Mouse (Mus musculus): ENCODE results near the gene Bnc1. TPM values are rescaled to one million over a fixed set of nuclear protein-coding genes. Genes with fewer than 3 reads are reported as not detected.
A peak's percentile ranks its signal among the peaks of the same experiment; 100 is the strongest.

Gene Bnc1
- total RNA-seq, 2 experiments from 2014 or later: not detected

DNA sequence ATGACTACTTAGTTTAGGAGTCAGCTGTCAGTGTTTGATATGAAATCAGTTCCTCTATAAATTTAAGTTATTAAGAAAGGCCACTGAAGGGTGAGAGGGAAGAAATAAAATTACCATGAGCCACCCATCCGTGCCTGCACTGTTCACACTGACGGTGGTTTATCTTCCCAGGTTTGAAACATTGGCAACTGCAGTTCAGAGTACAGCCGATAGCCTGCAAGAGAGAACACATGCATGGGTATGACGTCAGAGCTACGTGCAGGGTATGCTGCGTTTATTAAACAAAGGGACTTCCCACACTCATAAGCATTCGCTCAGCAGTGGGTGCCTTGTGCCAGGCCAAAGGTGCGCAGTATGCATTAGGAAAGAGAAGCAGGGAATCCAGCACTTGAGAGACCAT lies 13.8 kb downstream of the Bnc1 start:
- no peak for DNase-seq (ENCODE audit: low spot score in 2 of 2)
- intact Hi-C loops (cut with DNase I): no loop called here

DNA sequence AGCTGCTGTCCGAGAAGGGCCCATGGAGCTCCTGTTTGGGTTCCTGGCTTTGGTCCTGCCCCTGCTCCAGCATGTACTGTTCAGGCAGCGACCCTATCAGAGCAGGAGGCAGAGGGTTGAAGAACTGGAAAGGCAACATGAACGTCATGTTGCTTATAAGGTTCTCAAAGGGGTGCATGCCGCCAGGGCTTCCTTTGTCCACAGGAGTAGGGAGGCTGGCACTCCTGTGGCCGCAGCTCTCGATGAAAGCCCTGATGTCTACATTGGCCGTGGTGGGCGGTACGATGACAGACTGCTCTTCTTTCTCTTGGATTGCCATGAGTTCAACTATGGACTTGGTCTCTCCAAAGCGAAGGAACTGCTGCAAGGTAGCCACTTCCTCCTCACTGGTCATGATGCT lies 17.5 kb downstream of the Bnc1 start:
- no peak for DNase-seq (ENCODE audit: low spot score in 2 of 2)
- intact Hi-C loops (cut with DNase I): no loop called here

- no peak for DNase-seq (ENCODE audit: low spot score in 2 of 2)
- intact Hi-C loops (cut with DNase I): no loop called here
Measured at GRCm38 (mm10) chr7:81973939-81974338, 18.2 kb downstream of the Bnc1 start.

- no peak for DNase-seq (ENCODE audit: low spot score in 2 of 2)
- intact Hi-C loops (cut with DNase I): no loop called here
Measured at GRCm38 (mm10) chr7:81973339-81973738, 18.8 kb downstream of the Bnc1 start.

DNA sequence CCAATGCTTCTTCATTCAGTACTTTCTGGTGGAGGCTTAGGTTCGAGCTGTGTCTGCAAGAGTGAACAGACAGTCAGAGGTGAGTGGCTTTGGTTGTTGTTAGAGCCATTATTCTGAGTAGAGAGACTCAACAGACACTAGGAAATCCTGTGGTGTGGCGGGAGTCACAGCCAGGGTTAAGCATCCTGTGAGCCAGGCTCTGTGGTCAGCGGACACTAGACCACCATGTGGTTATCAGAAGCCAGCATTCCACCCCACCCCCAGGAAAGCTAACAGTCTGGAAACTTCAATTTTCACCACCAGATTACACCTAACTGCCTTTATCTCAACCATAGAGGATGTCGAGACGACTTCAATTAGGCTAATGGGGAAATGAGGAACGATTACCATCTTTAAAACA lies 23.1 kb downstream of the Bnc1 start:
- intact Hi-C loops (cut with DNase I): no loop called here
- DNase-seq (ENCODE audit: low spot score in 2 of 2): no peak

- no peak for DNase-seq (ENCODE audit: low spot score in 2 of 2)
- intact Hi-C loops (cut with DNase I): no loop called here
Measured at GRCm38 (mm10) chr7:81968451-81968850, 23.6 kb downstream of the Bnc1 start.

DNA sequence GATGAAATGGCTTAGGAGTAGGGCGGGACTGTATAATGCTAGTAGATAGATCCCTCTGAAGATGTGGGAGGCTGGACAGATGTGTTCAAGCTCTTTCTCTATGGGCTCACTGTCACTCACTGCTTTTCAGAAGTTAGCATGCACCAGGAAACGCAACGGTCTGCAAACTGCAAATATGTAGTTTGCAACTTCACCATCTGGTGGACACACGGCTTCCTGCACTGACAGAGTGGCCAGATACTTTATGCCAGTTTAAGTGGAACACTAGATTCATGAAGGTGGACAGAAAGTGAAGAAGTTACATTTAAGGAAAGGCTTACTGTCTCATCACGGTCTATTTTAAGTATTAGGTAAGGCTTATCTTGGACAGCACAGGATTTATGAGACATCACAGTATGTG lies 25.9 kb downstream of the Bnc1 start:
- no peak for DNase-seq (ENCODE audit: low spot score in 2 of 2)
- intact Hi-C loops (cut with DNase I): no loop called here

DNA sequence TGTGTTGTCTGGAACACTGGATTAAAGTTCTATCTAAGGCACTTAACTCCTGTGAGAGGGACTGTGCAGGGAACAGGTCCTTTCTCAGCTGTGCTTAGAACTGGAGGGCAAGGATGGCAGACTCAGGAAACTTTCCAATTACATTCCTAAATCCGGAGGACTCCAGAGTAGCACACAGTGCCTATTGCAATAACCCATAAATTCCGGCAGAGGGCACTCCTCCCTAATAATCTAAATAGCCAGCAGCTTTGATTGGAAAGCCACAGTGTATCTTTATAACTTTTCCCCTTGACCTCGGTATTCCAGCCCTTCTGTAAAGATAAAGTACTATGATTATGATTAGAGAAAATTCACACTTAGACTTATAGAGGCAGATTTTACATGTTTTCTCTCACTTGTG lies 32.4 kb downstream of the Bnc1 start:
- intact Hi-C loops (cut with DNase I): loop anchor here (1.0 to 5.0 kb wide), 3 partner anchors 160 to 313 kb away; no protein-coding TSS in a partner anchor
- no peak for DNase-seq (ENCODE audit: low spot score in 2 of 2)

- intact Hi-C loops (cut with DNase I): loop anchor here (5.0 kb wide), 2 partner anchors 92 to 167 kb away; partner anchors contain the start of gene 3110040N11Rik
- peak in 1 of 2 experiments; percentile 12 for DNase-seq (ENCODE audit: low spot score in 2 of 2)
Measured at GRCm38 (mm10) chr7:81954208-81954846, 37.8 kb downstream of the Bnc1 start.

- peak; percentile 25 to 43 for DNase-seq (ENCODE audit: low spot score in 2 of 2)
- intact Hi-C loops (cut with DNase I): loop anchor here (5.0 kb wide), 2 partner anchors 88 to 163 kb away; partner anchors contain the start of gene 3110040N11Rik
Measured at GRCm38 (mm10) chr7:81950499-81950898, 41.6 kb downstream of the Bnc1 start.

- DNase-seq (ENCODE audit: low spot score in 2 of 2): no peak
- intact Hi-C loops (cut with DNase I): no loop called here
Measured at GRCm38 (mm10) chr7:81945398-81945797, 46.7 kb downstream of the Bnc1 start.

DNA sequence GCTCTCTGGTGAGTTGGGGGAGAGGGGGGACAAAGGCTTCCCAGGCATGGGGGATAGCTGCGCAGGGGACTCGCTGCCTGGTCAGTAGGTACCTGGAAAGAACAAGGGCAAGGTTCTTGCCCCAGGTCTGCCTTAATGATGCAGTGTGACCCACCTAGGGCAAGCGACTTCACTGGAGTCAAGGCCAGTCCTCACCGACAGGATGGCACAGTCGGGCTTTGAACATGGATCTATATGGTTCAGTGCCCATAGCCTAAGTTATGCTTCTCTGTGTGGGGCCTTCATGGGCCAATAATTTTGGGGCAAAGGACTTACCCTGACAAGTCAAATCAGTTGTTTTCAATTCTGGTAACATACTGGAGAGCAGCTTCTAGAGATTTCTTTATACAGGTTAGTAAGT lies 57.3 kb downstream of the Bnc1 start:
- intact Hi-C loops (cut with DNase I): loop anchor here (5.0 kb wide), 2 partner anchors 63 to 108 kb away; partner anchors contain the start of gene Btbd1
- no peak for DNase-seq (ENCODE audit: low spot score in 2 of 2)

DNA sequence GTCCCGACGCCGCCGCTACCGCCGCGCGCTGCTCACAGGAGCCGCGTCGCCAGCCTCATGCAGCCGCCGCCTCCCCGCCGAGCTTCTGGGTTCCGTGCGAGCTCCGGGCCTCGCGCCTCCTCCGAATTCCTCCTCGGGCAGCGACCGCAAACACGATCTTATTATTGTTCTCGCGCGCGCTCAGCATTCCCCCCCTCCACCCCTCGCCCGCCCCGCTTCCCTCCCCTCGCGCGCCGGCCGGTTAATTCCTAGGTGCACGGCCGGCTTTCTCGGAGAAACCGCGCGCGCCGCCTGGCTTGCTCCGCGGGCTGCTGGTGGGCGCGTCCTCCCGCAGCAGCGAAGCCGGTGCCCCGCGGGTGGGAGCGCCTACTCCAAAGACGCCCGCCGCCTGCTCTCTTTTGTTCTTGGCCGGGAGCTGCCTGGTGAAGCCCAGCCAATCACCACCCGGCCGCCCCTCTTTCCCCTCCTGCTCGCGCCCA lies 57.8 kb downstream of the Bnc1 start, which contains the start of gene Hdgfl3:
TSS of gene Hdgfl3 (minus strand) at position 207 of the 479 bp plus-strand sequence.
- intact Hi-C loops (cut with DNase I): loop anchor here (5.0 kb wide), 2 partner anchors 62 to 107 kb away; partner anchors contain the start of gene Btbd1
- DNase-seq (ENCODE audit: low spot score in 2 of 2): peak; percentile 77 to 82

DNA sequence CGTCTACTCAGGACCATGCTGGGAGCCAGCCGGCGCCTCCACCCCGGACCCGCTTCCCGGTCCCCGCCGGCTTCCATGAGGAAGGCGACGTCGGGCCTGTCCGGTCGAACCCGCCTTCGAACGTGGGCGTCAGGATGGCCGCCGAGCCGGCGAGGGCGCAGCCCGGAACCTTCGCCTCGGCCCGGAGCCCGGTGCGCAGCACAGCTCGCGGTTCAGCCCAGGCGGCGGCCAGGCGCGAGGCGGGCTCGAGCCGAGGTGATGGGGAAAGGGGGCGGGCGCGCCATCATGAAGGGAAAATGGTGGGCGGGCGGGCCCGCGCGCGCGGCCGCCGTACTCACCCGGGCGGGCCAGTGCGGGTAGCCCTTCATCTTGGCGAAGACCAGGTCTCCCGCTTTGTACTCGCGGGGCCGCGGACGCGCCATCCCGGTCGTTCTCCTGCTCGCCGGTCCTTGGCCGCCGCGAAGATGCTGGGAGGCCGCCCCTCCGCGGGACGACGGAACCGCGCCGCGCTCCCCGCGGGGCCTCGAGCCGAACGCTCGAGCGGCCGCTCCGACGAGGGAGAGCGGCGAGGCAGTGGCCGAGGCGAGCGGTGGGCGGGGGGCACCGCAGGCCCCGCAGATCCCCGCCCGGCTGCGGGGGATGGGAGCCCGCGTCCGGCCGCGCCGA lies 58.4 kb downstream of the Bnc1 start:
- intact Hi-C loops (cut with DNase I): loop anchor here (5.0 kb wide), 2 partner anchors 61 to 106 kb away; partner anchors contain the start of gene Btbd1
- DNase-seq (ENCODE audit: low spot score in 2 of 2): peak; percentile 67 to 83

DNA sequence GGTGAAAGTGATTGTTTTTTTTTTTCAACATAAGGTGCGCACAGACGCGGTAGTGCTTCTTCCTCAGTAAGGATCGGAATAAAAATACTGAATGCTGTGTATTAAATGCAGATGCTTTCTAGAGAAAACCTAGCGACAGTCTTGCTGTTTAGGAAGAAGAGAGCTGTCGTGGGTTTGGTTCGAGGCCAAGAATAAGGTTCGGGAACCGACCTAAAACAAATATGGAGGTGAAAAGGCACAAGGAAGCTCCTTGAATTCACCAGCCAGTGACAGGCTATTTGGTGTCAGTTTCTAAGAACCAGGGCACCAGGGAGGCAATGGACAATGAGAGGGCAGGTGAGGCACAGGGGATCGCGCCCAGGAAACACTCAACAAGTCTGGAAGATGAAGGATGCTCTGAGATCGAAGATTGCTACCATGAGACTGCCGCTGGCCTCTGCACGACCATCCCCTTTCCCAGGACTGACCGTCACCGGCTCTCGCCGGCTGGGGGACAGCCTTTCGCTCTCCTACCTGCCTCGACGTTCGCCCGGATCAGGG lies 59.0 kb downstream of the Bnc1 start:
- intact Hi-C loops (cut with DNase I): loop anchor here (5.0 kb wide), 2 partner anchors 61 to 106 kb away; partner anchors contain the start of gene Btbd1
- no peak for DNase-seq (ENCODE audit: low spot score in 2 of 2)

GRCm38 (mm10) chr7:81932521-81933045 lies 59.5 kb downstream of the Bnc1 start:
- no peak for DNase-seq (ENCODE audit: low spot score in 2 of 2)

DNA sequence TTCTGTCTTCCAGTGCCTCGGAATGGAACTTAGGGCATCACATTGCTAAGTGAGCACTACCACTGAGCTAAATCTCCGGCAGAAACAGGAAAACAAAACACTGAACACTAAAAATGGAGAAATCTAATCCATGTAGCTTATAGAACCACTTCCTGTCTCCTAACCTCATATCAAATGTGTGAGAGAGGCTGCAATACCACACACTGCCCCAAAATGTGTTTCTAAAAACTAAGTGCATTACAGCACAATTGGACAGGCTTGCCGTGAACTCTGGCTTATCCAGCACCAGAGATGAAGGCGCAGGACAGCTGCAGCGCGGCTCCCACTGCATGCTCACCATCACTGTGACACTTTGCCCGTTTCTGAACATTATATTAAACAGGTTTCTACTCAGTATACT lies 63.1 kb downstream of the Bnc1 start:
- intact Hi-C loops (cut with DNase I): no loop called here
- DNase-seq (ENCODE audit: low spot score in 2 of 2): no peak

More at GRCm38 (mm10) chr7:81932521-81933045, 59.5 kb downstream of the Bnc1 start:
- intact Hi-C loops (cut with DNase I): loop anchor here (5.0 kb wide), 2 partner anchors 60 to 105 kb away; partner anchors contain the start of gene Btbd1

DNA sequence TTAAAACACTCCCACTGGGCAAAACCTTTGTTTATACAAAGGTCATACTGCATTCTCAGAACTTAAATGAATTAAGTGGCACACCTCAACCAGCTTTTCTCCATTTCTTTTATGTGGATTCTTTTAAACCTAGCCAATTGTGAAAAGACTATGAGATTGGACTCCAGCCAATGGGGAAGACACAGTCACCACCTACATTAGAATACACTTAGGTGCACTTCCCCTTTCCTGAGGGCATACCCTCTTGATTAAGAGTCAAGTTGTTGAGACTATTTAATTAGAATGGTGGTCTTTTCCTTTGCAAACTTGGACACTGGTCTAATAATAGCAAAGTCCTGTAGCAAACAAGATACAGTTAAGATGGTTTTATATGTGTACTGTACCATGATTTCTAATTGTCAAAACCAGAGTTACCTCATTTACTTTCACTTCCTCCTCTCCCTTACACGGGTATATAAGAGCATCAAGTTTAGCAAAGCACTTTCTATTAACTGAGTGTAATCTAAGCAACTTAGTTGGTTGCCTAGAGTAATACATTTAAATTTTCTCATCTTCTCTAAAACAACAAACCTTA lies 70.6 kb downstream of the Bnc1 start:
- no peak for DNase-seq (ENCODE audit: low spot score in 2 of 2)
- intact Hi-C loops (cut with DNase I): no loop called here

DNA sequence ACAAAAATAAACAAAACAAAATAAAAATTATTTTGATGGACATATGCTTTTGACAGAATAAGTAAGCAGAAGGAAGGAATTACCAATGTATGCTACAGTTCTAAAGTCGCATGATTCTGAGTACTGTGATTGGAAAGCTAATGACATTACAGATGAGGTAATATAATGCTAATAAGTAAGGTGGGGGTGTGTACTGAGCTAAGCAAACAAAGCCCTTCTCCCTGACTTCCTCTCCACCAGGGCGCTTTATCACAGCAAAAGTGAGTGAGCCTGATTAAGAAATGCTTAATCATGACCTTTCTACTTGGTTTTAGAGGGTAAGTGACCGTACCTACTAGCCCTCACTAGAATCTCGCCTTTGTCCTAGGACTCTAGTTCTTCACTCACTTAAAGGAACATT lies 71.8 kb downstream of the Bnc1 start:
- intact Hi-C loops (cut with DNase I): no loop called here
- DNase-seq (ENCODE audit: low spot score in 2 of 2): no peak

GRCm38 (mm10) chr7:81918316-81918715 lies 73.8 kb downstream of the Bnc1 start:
- intact Hi-C loops (cut with DNase I): no loop called here
- DNase-seq (ENCODE audit: low spot score in 2 of 2): no peak
